Mouse (Mus musculus) limb, embryonic 11.5 days (tissue): ENCODE results near the gene Slc4a4. TPM values are rescaled to one million over a fixed set of nuclear protein-coding genes. Genes with fewer than 3 reads are reported as not detected.

ENCODE experiments used
- ATAC-seq: fragments of 200-750 bp; cut with Nextera tagmentation; 2 replicates; pipeline ENCODE4 v1.8.0; 2017; ENCODE audit warnings: low read depth; ENCODE audit not compliant: insufficient number of reproducible peaks, low FRiP score, low TSS enrichment
- DNase-seq: peaks from one replicate; pipeline ENCODE4 v3.0.0-alpha.2; 2015; ENCODE audit warnings: low spot score
- H3K27ac ChIP-seq: fragments of 300-500 bp; sonication (generic); replicated peaks from 2 replicates; pipeline ENCODE4 v1.5.1; 2014; ENCODE audit warnings: low read depth, mild to moderate bottlenecking, low read length
- H3K27me3 ChIP-seq: fragments of 300-500 bp; sonication (generic); 2 replicates; pipeline ENCODE4 v1.6.1; 2014; ENCODE audit warnings: mild to moderate bottlenecking, low read length, mixed read lengths; ENCODE audit not compliant: control insufficient read depth, insufficient read depth
- H3K36me3 ChIP-seq: fragments of 300-500 bp; sonication (generic); 2 replicates; pipeline ENCODE4 v1.6.1; 2014; ENCODE audit warnings: mild to moderate bottlenecking, low read length, moderate library complexity, mixed read lengths; ENCODE audit not compliant: control insufficient read depth, insufficient read depth
- H3K4me1 ChIP-seq: fragments of 300-500 bp; sonication (generic); 2 replicates; pipeline ENCODE4 v1.6.1; 2014; ENCODE audit warnings: low read length, mixed read lengths; ENCODE audit not compliant: control insufficient read depth, insufficient read depth
- H3K4me2 ChIP-seq: fragments of 300-500 bp; sonication (generic); 2 replicates; pipeline ENCODE4 v1.6.1; 2014; ENCODE audit warnings: low read depth, mild to moderate bottlenecking, moderate library complexity; ENCODE audit not compliant: severe bottlenecking
- H3K4me3 ChIP-seq: fragments of 300-500 bp; sonication (generic); 2 replicates; pipeline ENCODE4 v1.5.1; 2014; ENCODE audit warnings: low read depth, low read length
- H3K9ac ChIP-seq: fragments of 300-500 bp; sonication (generic); 2 replicates; pipeline ENCODE4 v1.6.1; 2014; ENCODE audit warnings: mild to moderate bottlenecking, low read length
- H3K9me3 ChIP-seq: fragments of 300-500 bp; sonication (generic); 2 replicates; pipeline ENCODE4 v1.6.1; 2016; ENCODE audit warnings: low read length; ENCODE audit not compliant: control insufficient read depth
- WGBS: fragments of 180-500 bp; shearing (Covaris S2); extraction: QIAGEN DNeasy Blood & Tissue Kit; methylation state at CpG from one replicate; pipeline ENCODE4 v1.1.7; 2014; 5-methylcytosine and 5-hydroxymethylcytosine counted together
- polyA plus RNA-seq: library from polyadenylated mRNA; unstranded; fragments of >200 nt; fragmentation: Nextera tagmentation; extraction: Ambion mirVana; gene quantifications from 2 replicates; pipeline ENCODE4 v1.2.1, GENCODE M21; 2014

Slc4a4 gene
- polyA plus RNA-seq, 1 experiment from 2014 or later, result 1.9 TPM

DNA sequence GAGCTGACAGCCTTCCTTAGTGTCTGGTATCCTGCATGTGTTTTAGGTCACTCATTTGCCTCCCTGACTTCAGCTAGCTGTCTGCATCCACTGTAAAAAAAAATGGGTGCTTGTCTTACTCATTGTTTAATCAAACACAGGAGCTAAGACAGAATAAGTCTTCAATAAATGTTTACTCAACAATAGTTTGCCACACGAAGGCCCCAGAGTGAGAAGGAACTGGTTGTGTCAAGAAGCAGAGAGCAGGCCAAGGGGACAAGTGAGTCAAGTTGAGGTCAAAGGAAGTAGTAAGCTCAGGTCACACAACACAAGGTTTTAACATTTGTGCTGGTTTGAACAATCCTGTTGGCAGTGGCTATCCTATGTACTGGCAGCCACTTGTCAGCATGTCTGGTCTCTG, 324.4 kb downstream of the Slc4a4 start:
- Histone ChIP-seq H3K4me3 (no peak overlapping the region), H3K9ac (no peak overlapping the region), H3K27me3 (no peaks in the 10 kb centered on the region), H3K9me3 (no peaks in the 10 kb centered on the region), H3K36me3 (no peaks in the 10 kb centered on the region), H3K4me2 (no peak overlapping the region), H3K4me1 (no peaks in the 10 kb centered on the region), H3K27ac (no peak overlapping the region)
- 77% methylated on average over 1 of the region's 1 CpGs for WGBS
- ATAC-seq, result no peak
- no peak for DNase-seq

DNA sequence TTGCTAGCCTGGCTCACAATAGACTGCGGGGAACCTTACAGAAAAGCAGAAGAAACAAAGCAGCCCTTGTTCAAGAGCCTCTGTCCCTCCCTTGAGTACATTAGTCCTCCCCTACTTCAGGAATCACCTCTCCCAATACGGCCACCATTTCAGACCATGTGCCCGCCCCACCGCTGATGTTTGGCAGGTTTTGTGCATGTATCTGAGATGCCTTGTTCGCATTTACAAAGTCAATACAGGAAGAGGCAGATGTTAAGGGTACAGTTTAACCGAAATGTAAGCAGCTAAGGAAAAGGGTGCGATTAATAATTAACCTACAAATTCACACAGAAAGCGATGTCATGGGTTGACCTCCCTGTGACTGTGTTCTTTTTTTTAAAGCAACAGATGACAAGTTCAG, 331.6 kb downstream of the Slc4a4 start:
- Histone ChIP-seq H3K36me3 (no peaks in the 10 kb centered on the region), H3K4me3 (no peak overlapping the region), H3K9me3 (no peaks in the 10 kb centered on the region), H3K9ac (no peak overlapping the region), H3K27ac (no peak overlapping the region), H3K4me1 (0 out of 2 replicates have a peak, but pooled peaks cover 5% of the 10 kb centered on the region), H3K27me3 (no peaks in the 10 kb centered on the region), H3K4me2 (no peak overlapping the region)
- ATAC-seq, result no peak
- no peak for DNase-seq
- 78% methylated on average over 8 of the region's 8 CpGs for WGBS

- 49% methylated on average over 6 of the region's 6 CpGs for WGBS
- H3K9me3 ChIP-seq, result no peaks in the 10 kb centered on the region
- H3K36me3 ChIP-seq, result no peaks in the 10 kb centered on the region
- no peaks in the 10 kb centered on the region for H3K27me3 ChIP-seq
- no peak overlapping the region for H3K4me2 ChIP-seq
- H3K27ac ChIP-seq, result no peak overlapping the region
- ATAC-seq (no peak), DNase-seq (peak; percentile 22)
- no peak overlapping the region for H3K4me3 ChIP-seq
- H3K4me1 ChIP-seq, result 0 out of 2 replicates have a peak, but pooled peaks cover 5% of the 10 kb centered on the region
- no peak overlapping the region for H3K9ac ChIP-seq
Observed at GRCm38 (mm10) chr5:89218709-89219108, 332.1 kb downstream of the Slc4a4 start.

GRCm38 (mm10) chr5:89221658-89222057, 335.0 kb downstream of the Slc4a4 start:
- Histone ChIP-seq H3K9ac (no peak overlapping the region), H3K27ac (no peak overlapping the region), H3K36me3 (no peaks in the 10 kb centered on the region), H3K4me1 (0 out of 2 replicates have a peak, but pooled peaks cover 5% of the 10 kb centered on the region), H3K27me3 (no peaks in the 10 kb centered on the region), H3K4me3 (no peak overlapping the region), H3K9me3 (no peaks in the 10 kb centered on the region), H3K4me2 (no peak overlapping the region)
- peak; percentile 61 for DNase-seq
- 0 out of 2 replicates have a peak, but pooled peaks have one; percentile 60 for ATAC-seq
- WGBS, result 41% methylated on average over 1 of the region's 1 CpGs

GRCm38 (mm10) chr5:89223061-89223740, 336.6 kb downstream of the Slc4a4 start:
- DNase-seq, result peak; percentile 26
- Histone ChIP-seq H3K4me1 (0 out of 2 replicates have a peak, but pooled peaks cover 5% of the 10 kb centered on the region), H3K9ac (no peak overlapping the region), H3K27ac (no peak overlapping the region), H3K4me2 (peak overlapping the region; percentile 32), H3K9me3 (no peaks in the 10 kb centered on the region), H3K27me3 (no peaks in the 10 kb centered on the region), H3K36me3 (no peaks in the 10 kb centered on the region), H3K4me3 (no peak overlapping the region)
- 25% methylated on average over 10 of the region's 10 CpGs for WGBS
- ATAC-seq, result 0 out of 2 replicates have a peak, but pooled peaks have one; percentile 10

DNA sequence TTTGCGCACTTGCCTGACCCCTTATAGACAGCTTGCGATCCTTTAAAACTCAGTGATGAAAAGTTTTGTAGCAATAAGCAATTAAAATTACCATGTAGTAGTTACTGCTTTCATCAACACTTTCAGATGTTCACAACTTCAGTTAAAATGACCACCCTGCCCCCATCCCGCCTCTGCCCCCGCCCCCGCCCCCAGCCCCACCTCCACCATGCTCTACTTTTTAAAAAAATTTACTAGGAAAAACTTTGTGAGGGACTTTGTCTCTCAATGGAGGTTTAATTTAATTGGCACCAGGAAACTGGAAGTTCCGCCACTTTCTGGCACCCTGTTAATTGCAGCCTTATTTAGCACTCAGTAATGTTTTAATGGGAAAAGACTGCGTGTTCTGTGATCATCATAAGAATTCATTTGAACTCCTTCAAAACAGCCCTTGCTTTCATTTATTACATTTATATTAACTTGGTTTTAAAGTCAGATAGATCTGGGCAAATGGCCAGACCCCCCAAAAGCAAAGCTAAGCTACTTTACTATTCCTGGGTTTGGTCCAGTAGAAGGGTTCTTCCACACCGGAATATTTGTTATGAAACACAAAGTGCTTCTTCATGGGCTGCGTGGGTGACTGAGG, 337.2 kb downstream of the Slc4a4 start:
- Histone ChIP-seq H3K9me3 (no peaks in the 10 kb centered on the region), H3K27ac (no peak overlapping the region), H3K4me3 (no peak overlapping the region), H3K27me3 (no peaks in the 10 kb centered on the region), H3K4me1 (0 out of 2 replicates have a peak, but pooled peaks cover 3% of the 10 kb centered on the region), H3K4me2 (peak overlapping the region; percentile 32), H3K9ac (no peak overlapping the region), H3K36me3 (no peaks in the 10 kb centered on the region)
- DNase-seq (peak; percentile 21), ATAC-seq (peak; percentile 52; the same call in 1 of the 2 replicates)
- 30% methylated on average over 9 of the region's 9 CpGs for WGBS

GRCm38 (mm10) chr5:89227948-89228347, 341.3 kb downstream of the Slc4a4 start:
- H3K4me2 ChIP-seq, result no peak overlapping the region
- H3K36me3 ChIP-seq, result no peaks in the 10 kb centered on the region
- ATAC-seq (no peak), DNase-seq (no peak)
- 0 out of 2 replicates have a peak, but pooled peaks cover 2% of the 10 kb centered on the region for H3K4me1 ChIP-seq
- no peak overlapping the region for H3K4me3 ChIP-seq
- no peaks in the 10 kb centered on the region for H3K27me3 ChIP-seq
- no peak overlapping the region for H3K9ac ChIP-seq
- WGBS, result 82% methylated on average over 2 of the region's 2 CpGs
- no peaks in the 10 kb centered on the region for H3K9me3 ChIP-seq
- H3K27ac ChIP-seq, result no peak overlapping the region

DNA sequence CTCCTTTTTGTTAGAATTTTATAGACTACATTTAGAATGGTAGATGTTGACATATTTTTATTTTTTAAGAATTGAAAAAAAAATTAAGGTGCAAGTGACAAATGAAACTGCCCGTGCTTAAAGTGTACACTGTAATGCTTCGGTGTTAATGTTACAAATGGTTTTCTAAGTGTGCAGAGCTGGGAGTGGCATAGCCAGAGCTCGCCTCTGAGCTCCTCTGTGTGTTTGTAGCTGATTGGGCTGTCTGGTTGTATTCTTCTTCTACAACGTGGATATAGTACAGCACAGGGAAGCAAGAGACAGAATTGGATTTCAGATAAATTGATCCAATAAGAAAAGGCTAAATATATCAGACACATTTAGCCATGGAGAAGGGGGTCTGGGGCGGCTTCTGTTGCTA, 343.0 kb downstream of the Slc4a4 start:
- no peaks in the 10 kb centered on the region for H3K27me3 ChIP-seq
- no peak overlapping the region for H3K4me3 ChIP-seq
- 89% methylated on average over 5 of the region's 5 CpGs for WGBS
- ATAC-seq, result no peak
- H3K4me1 ChIP-seq, result no peaks in the 10 kb centered on the region
- no peak overlapping the region for H3K9ac ChIP-seq
- H3K27ac ChIP-seq, result no peak overlapping the region
- no peaks in the 10 kb centered on the region for H3K9me3 ChIP-seq
- no peak overlapping the region for H3K4me2 ChIP-seq
- no peaks in the 10 kb centered on the region for H3K36me3 ChIP-seq
- no peak for DNase-seq
